Mouse (Mus musculus) neutrophil, adult 59 days (primary cell): ENCODE measurements around the gene Gm20877. TPM values are rescaled to one million over a fixed set of nuclear protein-coding genes. Genes with fewer than 3 reads are reported as not detected.

Experiments used
- total RNA-seq, 2 experiments: library from RNA; stranded (reverse); gene quantifications; 1 replicate in 1 of 2; 2 replicates in 1 of 2; pipeline ENCODE4 v1.2.4; 2023

Gene Gm20877
- total RNA-seq = not detected

DNA sequence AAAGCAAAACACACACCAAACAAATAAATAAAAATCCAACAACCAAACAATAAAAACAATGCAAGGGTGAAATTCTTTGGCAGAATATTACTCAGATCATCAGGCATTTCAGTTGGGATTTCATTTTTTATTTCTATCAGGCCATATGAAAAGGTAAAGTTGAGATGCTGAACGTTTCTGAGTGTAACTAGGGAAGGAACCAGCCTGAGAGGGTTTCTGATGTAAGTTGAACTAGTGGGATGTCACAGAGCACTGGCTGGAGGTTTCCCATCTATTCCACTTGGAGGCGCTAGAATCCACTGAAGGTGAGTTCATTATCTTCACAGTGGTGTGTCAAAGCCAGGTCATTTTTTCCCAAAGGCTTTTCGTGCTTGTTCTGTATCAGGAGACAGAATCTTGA is at the start of gene Gm20877:
Gene Gm20877 (plus strand): TSS at position 301 of the 400 bp plus-strand sequence.

